Mouse (Mus musculus) embryonic facial prominence, embryonic 10.5 days (tissue): ENCODE measurements around the gene Csf2rb2. TPM values are rescaled to one million over a fixed set of nuclear protein-coding genes. Genes with fewer than 3 reads are reported as not detected.
"Not testable (repeated sequence)": the region's sequence is repeated elsewhere in the genome, so short reads cannot be mapped to it uniquely, and the experiment has no call there.

ENCODE experiments used
- DNase-seq: peaks from one replicate; pipeline ENCODE4 v3.0.0-alpha.2; 2017; ENCODE audit warnings: low spot score
- H3K27ac ChIP-seq: fragments of 300-500 bp; sonication (generic); replicated peaks from 2 replicates; pipeline ENCODE4 v1.5.1; 2016; ENCODE audit warnings: mild to moderate bottlenecking
- H3K27me3 ChIP-seq: fragments of 300-500 bp; sonication (generic); replicated peaks from 2 replicates; pipeline ENCODE4 v1.6.1; 2016; ENCODE audit warnings: low read depth, mild to moderate bottlenecking; ENCODE audit not compliant: poor library complexity, severe bottlenecking
- H3K36me3 ChIP-seq: fragments of 300-500 bp; sonication (generic); replicated peaks from 2 replicates; pipeline ENCODE4 v1.6.1; 2016; ENCODE audit warnings: mild to moderate bottlenecking, moderate library complexity
- H3K4me1 ChIP-seq: fragments of 300-500 bp; sonication (generic); 2 replicates; pipeline ENCODE4 v1.6.1; 2016
- H3K4me3 ChIP-seq: fragments of 300-500 bp; sonication (generic); 2 replicates; pipeline ENCODE4 v1.5.1; 2016; ENCODE audit warnings: mild to moderate bottlenecking, moderate library complexity
- H3K9me3 ChIP-seq: fragments of 300-500 bp; sonication (generic); 2 replicates; pipeline ENCODE4 v1.6.1; 2016; ENCODE audit warnings: mild to moderate bottlenecking
- WGBS: fragments of 180-500 bp; shearing (Covaris S2); methylation state at CpG from one replicate; pipeline ENCODE4 v1.1.7; 2016; 5-methylcytosine and 5-hydroxymethylcytosine counted together
- polyA plus RNA-seq: library from polyadenylated mRNA; unstranded; fragments of >200 nt; fragmentation: Nextera tagmentation; extraction: Ambion mirVana; gene quantifications from 2 replicates; pipeline ENCODE4 v1.2.1, GENCODE M21; 2016

Gene Csf2rb2
- polyA plus RNA-seq, 1 experiment from 2014 or later = 0.51 TPM

DNA sequence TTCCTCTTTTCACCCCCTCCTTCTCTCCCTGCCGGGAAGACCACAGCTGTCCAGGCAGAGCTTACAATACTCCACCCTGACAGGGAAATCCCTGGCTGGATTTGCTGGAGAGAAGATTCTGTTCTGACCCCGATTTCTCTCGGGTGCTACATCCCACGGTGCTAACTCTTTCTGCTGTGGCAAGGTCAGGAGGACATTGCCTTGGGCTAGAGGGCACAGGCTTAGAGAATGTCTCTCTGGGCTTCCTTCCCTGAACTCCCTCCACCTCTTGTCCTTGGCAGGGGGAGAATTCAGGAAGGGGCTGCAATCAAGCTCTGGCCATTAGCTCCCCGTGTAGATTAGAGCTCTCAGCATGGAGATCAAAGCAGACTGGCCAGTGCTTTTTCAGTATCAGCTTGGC, 4.3 kb upstream of the Csf2rb2 start:
- 20% methylated on average over 5 of the region's 5 CpGs for WGBS
- no peak for DNase-seq
- Histone ChIP-seq H3K4me1 (peaks cover 7% of the 10 kb centered on the region; the same call in 1 of the 2 replicates), H3K9me3 (no peaks in the 10 kb centered on the region), H3K27me3 (no peaks in the 10 kb centered on the region), H3K4me3 (no peak overlapping the region), H3K27ac (no peak overlapping the region), H3K36me3 (no peaks in the 10 kb centered on the region)

DNA sequence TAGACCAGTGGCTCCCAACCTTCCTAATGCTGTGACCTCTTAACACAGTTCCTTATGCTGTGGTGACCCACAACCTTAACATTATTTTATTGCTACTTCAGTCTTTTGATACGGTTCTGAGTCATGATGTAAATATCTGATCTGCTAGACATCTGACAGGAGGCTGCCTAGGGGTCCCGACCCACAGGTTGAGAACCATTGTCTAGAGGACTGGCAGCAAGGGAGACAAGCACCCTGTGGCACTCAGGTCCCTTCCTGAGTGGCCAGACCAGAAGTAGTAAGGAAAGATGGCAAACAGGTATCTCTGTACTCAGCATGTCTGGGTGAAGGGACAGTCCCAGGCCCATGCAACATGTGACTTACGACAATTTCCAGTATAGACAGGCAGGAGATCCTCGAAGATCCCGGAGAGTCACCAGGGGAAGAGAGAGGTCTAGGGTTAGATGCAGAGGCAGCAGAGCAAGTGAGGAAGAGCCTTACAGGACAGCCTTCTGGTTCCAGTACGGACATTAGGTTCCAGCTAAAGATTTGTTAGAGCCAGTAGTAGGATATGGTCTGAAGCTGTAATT, 1.8 kb downstream of the Csf2rb2 start:
- H3K4me3 ChIP-seq = no peak overlapping the region
- DNase-seq = no peak
- H3K4me1 ChIP-seq = no peaks in the 10 kb centered on the region
- H3K27me3 ChIP-seq = no peaks in the 10 kb centered on the region
- 89% methylated on average over 6 of the region's 6 CpGs for WGBS
- H3K9me3 ChIP-seq = no peaks in the 10 kb centered on the region
- no peaks in the 10 kb centered on the region for H3K36me3 ChIP-seq
- no peak overlapping the region for H3K27ac ChIP-seq

DNA sequence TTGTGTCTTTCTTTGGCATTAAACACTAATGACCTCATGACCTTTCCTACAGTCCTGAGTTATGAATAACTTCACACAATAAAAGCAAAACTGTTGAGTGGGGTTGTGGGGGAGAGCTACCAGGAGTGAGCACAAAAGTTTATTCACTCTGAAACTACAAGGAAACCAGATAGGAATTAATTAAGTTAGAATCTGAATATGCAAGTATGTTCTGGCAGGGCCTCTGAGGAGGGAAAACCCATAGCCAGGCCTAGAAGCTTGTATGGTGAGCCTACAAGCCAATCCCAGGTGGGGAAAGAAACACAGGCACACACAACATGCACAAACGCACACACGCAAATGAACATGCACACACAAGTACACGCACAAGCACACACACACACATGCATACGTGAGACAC, 2.8 kb downstream of the Csf2rb2 start:
- DNase-seq = no peak
- Histone ChIP-seq H3K27me3 (no peaks in the 10 kb centered on the region), H3K27ac (no peak overlapping the region), H3K36me3 (no peaks in the 10 kb centered on the region), H3K4me1 (no peaks in the 10 kb centered on the region), H3K9me3 (no peaks in the 10 kb centered on the region), H3K4me3 (no peak overlapping the region)
- 96% methylated on average over 4 of the region's 4 CpGs for WGBS

DNA sequence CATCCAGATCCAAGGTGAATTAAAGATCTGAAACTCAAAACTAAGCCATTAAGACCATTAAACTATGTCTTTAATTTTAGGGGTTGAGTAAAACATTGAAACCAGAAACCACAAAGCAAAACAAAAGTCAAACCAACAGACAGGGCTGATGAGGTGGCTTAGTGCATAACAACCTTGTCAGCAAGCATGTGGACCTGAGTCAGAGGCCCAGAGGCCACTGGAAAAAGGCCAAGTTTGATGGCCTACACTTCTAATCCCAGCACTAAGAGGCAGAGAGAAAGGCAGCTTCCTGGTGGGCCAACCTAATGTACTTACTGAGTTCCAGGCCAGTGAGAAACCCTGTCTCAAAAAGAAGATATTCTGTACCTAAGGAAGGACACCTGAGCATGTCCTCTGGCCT, 4.7 kb downstream of the Csf2rb2 start:
- H3K27me3 ChIP-seq = no peaks in the 10 kb centered on the region
- H3K4me1 ChIP-seq = no peaks in the 10 kb centered on the region
- no peak overlapping the region for H3K4me3 ChIP-seq
- H3K27ac ChIP-seq = no peak overlapping the region
- no peak for DNase-seq
- H3K36me3 ChIP-seq = no peaks in the 10 kb centered on the region
- no peaks in the 10 kb centered on the region for H3K9me3 ChIP-seq

DNA sequence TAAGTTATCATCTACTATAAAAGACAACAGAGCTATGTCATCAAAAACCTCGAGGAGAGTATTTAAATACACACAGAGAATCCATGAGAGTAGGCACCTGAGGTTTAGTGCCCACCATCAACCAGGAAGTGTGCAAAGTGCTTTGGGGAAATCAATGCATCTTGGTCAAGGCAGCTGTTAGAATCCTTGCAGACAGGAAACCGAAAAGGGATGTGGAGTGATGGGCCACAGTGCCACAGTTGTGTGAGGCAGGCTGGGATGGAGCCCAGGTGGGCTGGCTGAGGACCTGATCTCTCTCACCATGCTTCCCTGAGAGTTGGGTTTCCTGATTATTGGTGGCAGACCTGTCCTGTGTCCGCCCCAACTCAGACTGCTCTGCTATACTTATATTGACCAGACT, 5.9 kb downstream of the Csf2rb2 start:
- DNase-seq = no peak
- H3K4me1 ChIP-seq = no peaks in the 10 kb centered on the region
- H3K36me3 ChIP-seq = no peaks in the 10 kb centered on the region
- H3K27me3 ChIP-seq = no peaks in the 10 kb centered on the region
- WGBS = 78% methylated on average over 3 of the region's 3 CpGs
- H3K9me3 ChIP-seq = no peaks in the 10 kb centered on the region
- H3K27ac ChIP-seq = no peak overlapping the region
- H3K4me3 ChIP-seq = no peak overlapping the region

DNA sequence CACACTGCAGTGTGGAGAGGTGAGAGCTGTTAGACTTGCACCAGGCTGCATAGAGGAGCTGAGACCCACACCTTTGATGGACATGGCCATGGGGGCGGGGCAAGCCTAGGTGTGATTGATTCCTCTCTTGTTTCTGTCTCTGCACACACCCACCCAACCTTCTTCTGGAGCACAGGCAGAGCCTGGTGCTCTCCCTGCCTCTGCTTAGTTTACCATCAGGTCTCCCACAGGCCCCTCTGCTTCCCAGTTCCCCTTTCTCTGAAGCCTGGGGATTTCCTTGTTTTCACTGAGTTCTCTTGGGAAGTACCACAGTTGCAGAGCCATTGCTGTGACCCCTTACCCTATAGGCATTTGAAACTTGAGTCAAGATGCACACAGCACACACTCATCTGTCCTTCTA, 7.0 kb downstream of the Csf2rb2 start:
- H3K27me3 ChIP-seq = no peaks in the 10 kb centered on the region
- no peak for DNase-seq
- no peaks in the 10 kb centered on the region for H3K36me3 ChIP-seq
- no peak overlapping the region for H3K4me3 ChIP-seq
- WGBS = 94% methylated on average over 1 of the region's 1 CpGs
- H3K4me1 ChIP-seq = 0 out of 2 replicates have a peak, but pooled peaks cover 2% of the 10 kb centered on the region
- no peak overlapping the region for H3K27ac ChIP-seq
- no peaks in the 10 kb centered on the region for H3K9me3 ChIP-seq

DNA sequence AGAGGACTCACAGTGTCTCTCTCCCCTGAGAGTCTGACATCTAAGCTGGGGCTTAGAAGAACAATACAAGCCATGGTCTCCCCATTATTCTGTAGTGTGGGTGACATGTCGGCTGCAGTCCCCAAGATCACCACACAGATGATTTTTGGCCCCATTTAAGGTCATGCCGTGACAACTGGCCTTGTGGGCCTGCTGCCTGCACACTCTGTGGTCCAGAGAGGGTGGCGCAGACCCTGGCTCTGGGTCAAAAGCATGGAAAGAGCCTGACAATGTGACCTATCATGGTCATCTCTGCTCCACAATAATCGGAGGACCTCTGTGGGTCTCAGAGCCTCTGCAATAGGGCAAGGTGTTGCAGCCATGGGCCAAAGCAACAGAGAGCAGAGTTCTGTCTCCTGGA, 11.8 kb downstream of the Csf2rb2 start:
- DNase-seq = no peak
- no peaks in the 10 kb centered on the region for H3K27me3 ChIP-seq
- H3K4me1 ChIP-seq = peaks cover 13% of the 10 kb centered on the region
- H3K9me3 ChIP-seq = no peaks in the 10 kb centered on the region
- no peak overlapping the region for H3K4me3 ChIP-seq
- H3K27ac ChIP-seq = peak overlapping the region; percentile 41; the same call in 1 of the 2 replicates
- H3K36me3 ChIP-seq = no peaks in the 10 kb centered on the region
- WGBS = 80% methylated on average over 4 of the region's 4 CpGs

DNA sequence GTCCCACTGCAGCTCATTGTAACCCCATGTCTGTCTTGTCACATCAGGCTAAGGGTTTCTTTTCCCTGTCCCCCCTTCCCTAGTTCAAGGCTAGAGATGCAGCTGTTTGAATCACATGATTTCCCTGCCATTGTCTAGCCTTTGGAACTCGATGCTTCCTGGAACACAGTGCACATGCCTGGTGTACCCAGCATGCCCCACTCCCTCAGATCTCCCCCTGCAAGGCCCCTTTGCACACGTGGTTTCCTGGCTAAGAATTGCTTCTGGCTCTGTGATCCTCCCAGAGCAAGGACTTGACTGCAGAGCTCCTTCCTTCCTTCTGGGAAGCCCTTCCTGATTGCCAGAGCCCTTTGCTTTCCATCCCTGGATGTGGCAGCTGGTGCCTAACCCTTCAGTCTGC, 12.3 kb downstream of the Csf2rb2 start:
- WGBS = 15% methylated on average over 2 of the region's 2 CpGs
- not testable (repeated sequence) for H3K27me3 ChIP-seq, H3K9me3 ChIP-seq, H3K36me3 ChIP-seq, H3K4me3 ChIP-seq
- peak; percentile 23 for DNase-seq
- Histone ChIP-seq H3K27ac (peak overlapping the region; percentile 59; the same call in 1 of the 2 replicates), H3K4me1 (peaks cover 13% of the 10 kb centered on the region)

DNA sequence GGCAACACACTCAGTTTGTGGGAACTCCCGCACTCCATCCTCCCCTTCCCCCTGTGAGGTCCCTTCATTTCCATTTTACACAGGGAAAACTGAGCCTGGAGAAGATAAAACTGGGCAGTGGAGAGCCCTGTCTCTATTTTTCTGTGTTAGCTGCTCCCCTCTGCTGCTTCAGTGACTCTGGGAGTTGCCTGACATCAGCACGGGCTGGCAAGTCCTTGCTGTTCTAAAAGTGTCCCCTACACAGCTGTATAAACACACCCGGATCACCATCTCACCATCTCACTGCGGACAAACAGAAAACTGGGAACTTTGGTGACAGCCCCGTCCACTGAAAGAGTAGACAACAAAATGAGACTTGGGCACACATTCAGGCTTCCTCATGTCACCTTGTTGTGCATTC, 15.7 kb downstream of the Csf2rb2 start:
- H3K9me3 ChIP-seq, H3K36me3 ChIP-seq, H3K4me3 ChIP-seq, H3K27ac ChIP-seq, H3K27me3 ChIP-seq, DNase-seq: not testable (repeated sequence)
- H3K4me1 ChIP-seq = peaks cover 13% of the 10 kb centered on the region
- 66% methylated on average over 5 of the region's 5 CpGs for WGBS

DNA sequence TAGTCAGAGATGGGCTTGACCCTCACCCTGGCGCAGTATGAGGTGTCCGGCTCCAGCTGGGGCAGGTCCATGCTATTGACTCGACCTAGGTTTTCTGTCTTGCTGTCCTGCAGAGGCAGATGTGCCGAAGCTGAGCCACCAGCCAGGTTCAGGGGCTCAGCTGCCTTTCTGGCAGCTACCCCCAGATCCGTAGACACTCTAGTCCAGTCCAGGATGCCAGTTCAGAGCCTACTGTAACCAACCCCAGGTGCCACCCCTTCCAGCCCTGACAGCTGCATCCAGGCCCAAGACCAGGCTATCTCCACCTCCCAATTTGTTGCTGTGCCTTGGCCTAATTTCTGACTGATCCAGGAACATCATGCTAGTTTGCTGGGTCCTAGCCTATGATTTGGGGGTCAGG, 17.6 kb downstream of the Csf2rb2 start:
- no peak for DNase-seq
- no peak overlapping the region for H3K27ac ChIP-seq
- H3K9me3 ChIP-seq = no peaks in the 10 kb centered on the region
- no peaks in the 10 kb centered on the region for H3K27me3 ChIP-seq
- H3K4me3 ChIP-seq = no peak overlapping the region
- peaks cover 5% of the 10 kb centered on the region for H3K4me1 ChIP-seq
- H3K36me3 ChIP-seq = no peaks in the 10 kb centered on the region
- WGBS = 83% methylated on average over 5 of the region's 5 CpGs

DNA sequence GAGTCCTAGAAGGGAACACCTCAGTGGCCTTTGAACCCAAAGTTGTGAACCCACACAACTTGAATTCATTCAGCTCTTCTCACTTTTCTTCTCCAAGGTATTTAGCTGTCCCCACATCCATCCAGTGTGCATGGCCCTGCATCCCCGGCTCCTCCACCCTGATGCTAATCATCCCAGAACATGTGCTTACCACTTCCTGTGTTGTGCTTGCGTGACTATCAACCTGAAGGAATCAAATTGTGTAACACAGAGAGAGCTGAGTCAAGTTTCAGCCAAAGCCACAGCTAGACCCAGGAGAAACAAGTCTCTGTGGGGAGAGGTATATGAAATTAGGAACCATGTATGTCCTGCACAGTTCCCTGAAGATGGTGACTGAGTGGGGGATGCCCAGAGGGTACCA, 27.2 kb downstream of the Csf2rb2 start:
- H3K4me1 ChIP-seq = peaks cover 9% of the 10 kb centered on the region
- no peaks in the 10 kb centered on the region for H3K9me3 ChIP-seq
- no peaks in the 10 kb centered on the region for H3K27me3 ChIP-seq
- WGBS = 80% methylated on average over 2 of the region's 2 CpGs
- no peaks in the 10 kb centered on the region for H3K36me3 ChIP-seq
- no peak for DNase-seq
- H3K4me3 ChIP-seq = no peak overlapping the region
- H3K27ac ChIP-seq = no peak overlapping the region

DNA sequence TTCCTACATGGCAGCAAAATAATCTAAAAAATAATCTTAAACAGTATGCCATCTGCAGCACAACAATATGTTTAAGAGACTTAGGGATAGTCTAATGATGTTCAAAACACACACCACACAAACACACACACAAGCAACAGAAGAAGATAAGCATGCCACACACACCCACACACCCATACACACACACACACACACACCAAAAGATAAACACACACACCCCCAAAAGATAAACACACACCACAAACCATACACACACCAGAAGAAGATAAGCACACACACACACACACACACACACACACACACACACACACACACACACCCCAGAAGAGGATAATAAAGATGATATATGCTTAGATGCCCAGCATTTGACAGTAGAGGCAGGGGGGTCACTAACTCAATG, 34.3 kb downstream of the Csf2rb2 start:
- Histone ChIP-seq H3K9me3 (no peaks in the 10 kb centered on the region), H3K27me3 (no peaks in the 10 kb centered on the region), H3K4me3 (no peak overlapping the region), H3K27ac (no peak overlapping the region), H3K4me1 (peaks cover 5% of the 10 kb centered on the region), H3K36me3 (no peaks in the 10 kb centered on the region)
- no peak for DNase-seq

DNA sequence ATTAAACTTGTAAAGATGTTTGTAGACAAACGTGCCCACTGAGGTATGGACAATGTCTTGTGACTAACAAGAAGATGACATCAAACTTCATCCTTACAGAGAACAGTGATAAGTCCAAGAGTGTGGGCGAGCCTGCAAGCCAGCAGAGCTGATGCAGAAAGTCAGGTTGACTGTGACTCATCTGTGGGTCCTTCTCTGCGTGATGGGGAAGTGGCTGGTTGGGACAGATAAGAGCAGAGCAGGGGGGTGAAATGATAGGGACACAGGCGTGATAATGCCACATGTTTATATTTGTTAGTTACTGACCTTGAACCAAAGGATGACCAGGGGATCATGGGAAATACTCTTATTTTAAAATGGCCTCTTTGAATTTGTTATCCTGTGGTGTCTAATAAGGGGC, 37.7 kb downstream of the Csf2rb2 start:
- DNase-seq = no peak
- H3K9me3 ChIP-seq = no peaks in the 10 kb centered on the region
- H3K4me3 ChIP-seq = no peak overlapping the region
- H3K27ac ChIP-seq = no peak overlapping the region
- H3K4me1 ChIP-seq = no peaks in the 10 kb centered on the region
- no peaks in the 10 kb centered on the region for H3K36me3 ChIP-seq
- 76% methylated on average over 4 of the region's 4 CpGs for WGBS
- H3K27me3 ChIP-seq = no peaks in the 10 kb centered on the region

DNA sequence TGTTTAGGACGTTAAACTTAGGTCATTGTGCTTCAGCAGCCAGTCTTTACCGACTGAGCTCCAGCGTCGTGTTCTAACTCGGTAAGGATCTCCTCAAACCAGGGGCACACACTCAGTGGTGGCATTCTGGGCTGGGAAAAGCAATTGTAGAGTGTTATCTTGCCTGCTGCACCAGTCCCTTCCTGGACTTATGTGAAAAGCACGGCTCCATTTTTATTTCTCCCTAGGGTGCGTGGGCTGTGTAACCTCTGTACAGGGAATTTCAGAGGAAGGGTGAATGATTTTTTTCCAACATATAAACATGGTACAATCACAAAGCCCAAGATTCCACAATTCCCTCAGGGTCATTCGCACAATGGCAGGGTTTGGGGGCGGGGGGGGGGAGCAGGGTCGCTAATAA, 38.1 kb downstream of the Csf2rb2 start:
- H3K4me1 ChIP-seq = no peaks in the 10 kb centered on the region
- H3K36me3 ChIP-seq = no peaks in the 10 kb centered on the region
- no peaks in the 10 kb centered on the region for H3K27me3 ChIP-seq
- no peak for DNase-seq
- H3K4me3 ChIP-seq = no peak overlapping the region
- no peak overlapping the region for H3K27ac ChIP-seq
- H3K9me3 ChIP-seq = no peaks in the 10 kb centered on the region
- 88% methylated on average over 10 of the region's 10 CpGs for WGBS
